Mouse (Mus musculus) olfactory bulb, adult 2 months (tissue): ENCODE results near the gene Ninj2. TPM values are rescaled to one million over a fixed set of nuclear protein-coding genes. Genes with fewer than 3 reads are reported as not detected.

Experiments used
- H3K27ac ChIP-seq: fragments of 200-500 bp; 2 replicates; pipeline ENCODE4 v1.5.1; 2012; ENCODE audit warnings: low read depth, low read length; ENCODE audit not compliant: insufficient read depth
- H3K4me1 ChIP-seq: fragments of 200-500 bp; 2 replicates; pipeline ENCODE4 v1.6.1; 2012; ENCODE audit warnings: low read length; ENCODE audit not compliant: control insufficient read depth, insufficient read depth
- H3K4me3 ChIP-seq: fragments of 200-500 bp; 2 replicates; pipeline ENCODE4 v1.5.1; 2012; ENCODE audit warnings: mild to moderate bottlenecking, low read depth, low read length, moderate library complexity; ENCODE audit not compliant: insufficient read depth
- CTCF ChIP-seq: fragments of 200-500 bp; IDR thresholded peaks from 2 replicates; pipeline ENCODE4 v1.5.1; 2012; ENCODE audit warnings: low read depth, mild to moderate bottlenecking, low read length, moderate library complexity; ENCODE audit not compliant: insufficient read depth
- POLR2A ChIP-seq: fragments of 200-500 bp; IDR thresholded peaks from 2 replicates; pipeline ENCODE4 v1.6.1; 2012; ENCODE audit warnings: mild to moderate bottlenecking, low read depth, low read length, moderate library complexity; ENCODE audit not compliant: insufficient read depth
- WGBS: fragments of 180-500 bp; shearing (Covaris S2); methylation state at CpG from one replicate; pipeline ENCODE4 v1.1.7; 2018; 5-methylcytosine and 5-hydroxymethylcytosine counted together
- polyA plus RNA-seq: library from polyadenylated mRNA; stranded (reverse); fragments of >200 nt; gene quantifications from 2 replicates; pipeline ENCODE4 v1.2.4, GENCODE M21; 2012; ENCODE audit warnings: low replicate concordance; ENCODE audit not compliant: missing spikeins, insufficient read depth, insufficient read length

The Ninj2 gene
- polyA plus RNA-seq: not detected in 2 replicates

DNA sequence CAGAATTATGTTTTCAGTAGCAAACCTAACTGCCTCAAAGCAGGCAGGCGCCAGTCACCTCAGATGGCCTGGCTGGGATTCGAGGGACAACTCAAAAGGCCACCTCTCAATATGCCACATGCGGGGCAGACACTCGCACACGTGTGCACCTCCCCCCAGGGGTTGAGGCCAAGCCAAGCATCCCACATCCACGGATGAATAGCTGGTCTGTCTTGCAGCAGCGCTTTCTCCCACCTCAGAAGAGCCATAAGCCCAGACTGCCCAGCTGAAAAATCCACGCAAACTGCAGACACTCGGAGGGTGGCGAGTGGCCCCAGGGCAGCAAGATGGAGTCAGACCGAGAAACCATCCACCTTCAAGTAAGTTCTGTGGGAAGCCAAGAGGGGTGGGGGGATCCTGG lies at the start of gene Ninj2:
Ninj2 (plus strand) TSS at position 251 of the 400 bp plus-strand sequence.
- no peak within 1 kb of the TSS for H3K4me3 ChIP-seq
- peaks cover 6% of the 10 kb centered on the region for H3K4me1 ChIP-seq
- WGBS: 58% methylated on average over 11 of the region's 11 CpGs
- no peak within 1 kb of the TSS for H3K27ac ChIP-seq
- TF ChIP-seq POLR2A (no peak), CTCF (no peak)

GRCm38 (mm10) chr6:120045406-120045805 lies 47.7 kb upstream of the Ninj2 start:
- H3K4me3 ChIP-seq: no peak overlapping the region
- WGBS: 43% methylated on average over 4 of the region's 4 CpGs
- TF ChIP-seq POLR2A: no peak
- TF ChIP-seq CTCF: no peak
- H3K4me1 ChIP-seq: no peaks in the 10 kb centered on the region
- H3K27ac ChIP-seq: no peak overlapping the region

DNA sequence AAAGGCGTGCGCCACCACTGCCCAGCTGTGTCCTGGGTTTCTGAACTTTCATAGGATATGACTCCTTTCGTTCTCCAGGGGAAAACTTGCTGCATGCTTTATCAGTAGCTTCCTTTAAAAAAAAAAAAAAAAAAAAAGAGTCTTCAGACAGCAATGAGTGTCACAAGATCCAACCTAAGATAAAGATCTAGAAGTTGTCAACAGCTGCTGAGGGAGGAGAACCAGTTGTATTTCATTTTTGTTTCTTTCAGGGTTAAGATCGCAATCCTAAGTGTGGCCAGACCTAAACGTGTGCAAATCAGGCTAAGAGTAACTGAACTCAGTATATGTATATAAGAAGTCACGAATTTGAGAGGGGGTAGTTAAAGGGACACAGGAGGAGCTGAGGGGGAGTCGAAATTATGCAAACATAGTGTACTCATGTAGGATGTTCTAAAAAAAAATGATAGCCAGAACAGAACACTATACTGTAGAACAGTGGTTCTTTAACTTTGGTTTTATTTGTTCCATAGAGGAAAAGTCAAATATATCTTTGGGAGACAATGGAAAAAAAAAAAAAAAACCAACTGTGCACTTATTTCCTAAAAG lies 45.4 kb upstream of the Ninj2 start:
- TF ChIP-seq POLR2A (no peak), CTCF (no peak)
- 89% methylated on average over 7 of the region's 7 CpGs for WGBS
- no peak overlapping the region for H3K4me3 ChIP-seq
- no peak overlapping the region for H3K27ac ChIP-seq
- H3K4me1 ChIP-seq: no peaks in the 10 kb centered on the region

GRCm38 (mm10) chr6:120054412-120054811 lies 38.7 kb upstream of the Ninj2 start:
- WGBS: 91% methylated on average over 6 of the region's 6 CpGs
- Histone ChIP-seq H3K4me1 (0 out of 2 replicates have a peak, but pooled peaks cover 3% of the 10 kb centered on the region), H3K27ac (no peak overlapping the region), H3K4me3 (no peak overlapping the region)
- TF ChIP-seq CTCF (no peak), POLR2A (no peak)

GRCm38 (mm10) chr6:120055666-120056540 lies 37.2 kb upstream of the Ninj2 start:
- WGBS: 80% methylated on average over 2 of the region's 2 CpGs
- Histone ChIP-seq H3K4me3 (no peak overlapping the region), H3K27ac (no peak overlapping the region; the same call in 1 of the 2 replicates), H3K4me1 (0 out of 2 replicates have a peak, but pooled peaks cover 3% of the 10 kb centered on the region)
- TF ChIP-seq CTCF (no peak), POLR2A (no peak)

DNA sequence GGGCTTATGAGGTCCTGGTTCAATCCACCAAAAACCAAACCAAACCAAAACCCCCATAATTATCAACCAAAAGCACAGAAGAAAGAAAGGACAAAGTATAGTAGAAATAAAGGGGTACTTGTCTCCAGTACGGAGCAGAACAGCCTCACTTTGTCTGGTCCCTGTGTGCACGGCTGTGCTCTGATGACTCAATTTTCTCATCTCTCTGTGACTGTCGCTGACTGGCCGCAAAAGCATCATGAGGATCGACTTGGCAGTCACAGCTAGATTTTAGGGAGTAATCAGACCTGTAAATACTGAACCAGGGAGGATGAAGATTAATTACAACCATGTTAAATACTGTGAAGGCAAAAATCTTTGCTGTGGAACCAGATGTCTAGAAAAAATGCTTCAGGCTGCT lies 30.2 kb upstream of the Ninj2 start:
- TF ChIP-seq POLR2A (no peak), CTCF (no peak)
- WGBS: 42% methylated on average over 5 of the region's 5 CpGs
- H3K27ac ChIP-seq: no peak overlapping the region
- no peaks in the 10 kb centered on the region for H3K4me1 ChIP-seq
- H3K4me3 ChIP-seq: no peak overlapping the region

DNA sequence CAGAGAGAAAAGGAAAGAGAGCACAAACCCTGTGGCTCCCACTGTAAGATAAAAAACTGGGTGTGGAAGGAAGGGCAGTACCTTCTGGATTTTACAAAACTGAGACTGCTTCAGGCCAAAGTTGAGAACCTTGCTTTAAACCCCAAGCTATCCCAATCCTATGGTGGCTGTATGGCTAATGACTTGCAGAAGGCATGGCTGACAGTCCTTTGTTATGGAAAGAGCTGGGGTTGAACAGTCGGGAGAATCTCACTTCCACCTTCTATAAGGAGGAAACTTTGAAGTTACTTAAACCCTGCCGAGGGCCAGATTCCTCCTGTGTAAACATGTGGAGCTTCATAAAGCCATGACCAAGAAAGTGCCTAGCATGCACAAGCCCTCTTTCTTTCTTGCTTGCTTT lies 28.5 kb upstream of the Ninj2 start:
- 72% methylated on average over 2 of the region's 2 CpGs for WGBS
- H3K4me1 ChIP-seq: no peaks in the 10 kb centered on the region
- no peak overlapping the region for H3K4me3 ChIP-seq
- TF ChIP-seq POLR2A (no peak), CTCF (no peak)
- no peak overlapping the region for H3K27ac ChIP-seq

GRCm38 (mm10) chr6:120065552-120066177 lies 27.5 kb upstream of the Ninj2 start:
- TF ChIP-seq CTCF: no peak
- Histone ChIP-seq H3K4me3 (no peak overlapping the region), H3K27ac (no peak overlapping the region), H3K4me1 (no peaks in the 10 kb centered on the region)
- 88% methylated on average over 6 of the region's 6 CpGs for WGBS

DNA sequence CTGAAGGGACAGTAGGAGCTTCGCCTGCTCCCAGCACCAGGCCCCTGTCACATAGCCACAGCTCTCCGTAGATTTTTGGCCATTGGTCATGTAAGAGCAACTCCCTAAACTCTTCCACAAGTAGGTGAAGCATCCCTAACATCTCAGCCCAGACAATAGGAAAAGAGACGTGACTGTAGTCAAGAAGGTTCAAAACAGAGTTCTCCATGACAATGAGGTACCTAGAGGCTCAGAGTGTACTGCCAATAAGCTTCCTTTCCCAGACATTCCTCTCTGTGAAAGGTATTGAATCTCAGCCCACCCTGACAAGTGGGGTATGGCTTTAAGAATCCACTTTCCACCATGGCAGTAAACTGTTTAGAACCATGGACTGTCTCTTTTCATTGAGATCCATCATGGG lies 23.6 kb upstream of the Ninj2 start:
- 92% methylated on average over 3 of the region's 3 CpGs for WGBS

More for the DNA sequence above, 23.6 kb upstream of the Ninj2 start:
- H3K27ac ChIP-seq: no peak overlapping the region
- TF ChIP-seq POLR2A: no peak
- no peak for TF ChIP-seq CTCF
- H3K4me3 ChIP-seq: no peak overlapping the region
- no peaks in the 10 kb centered on the region for H3K4me1 ChIP-seq
